Mouse (Mus musculus) embryo, embryonic 10 days (tissue): ENCODE data around the gene Stxbp4.

ENCODE experiments used
- DNase-seq: peaks from one replicate; pipeline ENCODE4 v3.0.0-alpha.2; 2015; ENCODE audit warnings: low spot score

Stxbp4 gene

GRCm38 (mm10) chr11:90460458-90460857 lies 177.4 kb downstream of the Stxbp4 start:
- DNase-seq, result no peak

GRCm38 (mm10) chr11:90452134-90452533 lies 185.8 kb downstream of the Stxbp4 start:
- no peak for DNase-seq

GRCm38 (mm10) chr11:90451506-90451905 lies 186.4 kb downstream of the Stxbp4 start:
- no peak for DNase-seq

- no peak for DNase-seq
These were observed 195.4 kb downstream of the Stxbp4 start for GRCm38 (mm10) chr11:90442462-90442861.

GRCm38 (mm10) chr11:90440851-90441250 lies 197.0 kb downstream of the Stxbp4 start:
- no peak for DNase-seq

GRCm38 (mm10) chr11:90438768-90439167 lies 199.1 kb downstream of the Stxbp4 start:
- no peak for DNase-seq
